15 mouse cellular contexts compared by ENCODE assay signal in genomic region chr9:21808561-21808960, GRCm38 (mm10). TPM values are rescaled to one million over a fixed set of nuclear protein-coding genes. Genes with fewer than 3 reads are reported as not detected.
DNase-seq lines count a peak whose midpoint lies in the region; ATAC-seq and TF ChIP-seq lines count a peak whose summit lies in the region.
"Had no signal": no experiment of that assay in that cellular context is flagged by ENCODE, and none has a peak within 500 bp of the region (broad histone marks: within the 10 kb centered on the region; RNA-seq: fewer than 3 reads in every experiment).

No protein-coding gene starts in this region.

- ATAC-seq in CD4-positive, CD25-positive, alpha-beta regulatory T cell, adult 4 months: no peak
- ATAC-seq in erythroid progenitor cell, adult 5-6 weeks (replicated peaks; ENCODE audit: low FRiP score, poor library complexity, severe bottlenecking): no peak

- peak; percentile 67 for TF ChIP-seq CTCF in liver, adult 2 months (IDR thresholded peaks at IDR 0.05; ENCODE audit: low read depth, low read length)
- TF ChIP-seq CTCF in brain, embryonic 14.5 days (IDR thresholded peaks at IDR 0.05; ENCODE audit: borderline replicate concordance, extremely low read depth, insufficient read depth, insufficient read length): peak; percentile 42; the same call in 1 of the 2 replicates

- peak; percentile 35 for DNase-seq in CD4-positive, CD25-positive, alpha-beta regulatory T cell, adult 2 months (ENCODE audit: low read depth, low spot score)
- no peak for DNase-seq in liver, adult 2 months (ENCODE audit: extremely low read depth, low read depth, low spot score)
- DNase-seq in liver: no peak
- DNase-seq in A20 (ENCODE audit: low read depth, low spot score): peak; percentile 45
- DNase-seq in brain, embryonic 14.5 days (ENCODE audit: low read depth): no peak
- DNase-seq in MN1 (ENCODE audit: low spot score): no peak
- DNase-seq: adrenal gland, adult 2 months; cerebellum, postnatal 10 days; heart, adult 11 months had no signal

- no peak overlapping the region for H3K27ac ChIP-seq in liver, adult 2 months (replicated peaks; ENCODE audit: insufficient read depth, low read depth, low read length)
- H3K27ac ChIP-seq: hindbrain, embryonic 10.5 days; limb, embryonic 12.5 days; midbrain, embryonic 12.5 days had no signal

- no peaks in the 10 kb centered on the region for H3K36me3 ChIP-seq in liver, adult 2 months (ENCODE audit: control insufficient read depth, insufficient read depth, low read length)

- H3K9ac ChIP-seq in liver, adult 2 months (ENCODE audit: low read depth, low read length): no peak overlapping the region
- H3K9ac ChIP-seq: limb, embryonic 12.5 days; midbrain, embryonic 12.5 days had no signal

- H3K4me1 ChIP-seq in liver, adult 2 months (ENCODE audit: control insufficient read depth, insufficient read depth, low read length): peaks cover 20% of the 10 kb centered on the region
- H3K4me1 ChIP-seq: midbrain, embryonic 12.5 days had no signal

- 58% methylated on average over 3 of the region's 3 CpGs for WGBS in liver, adult 2 months

- no peak for TF ChIP-seq POLR2A in liver, adult 2 months (IDR thresholded peaks at IDR 0.05; ENCODE audit: extremely low read depth, insufficient read depth, low read length)
- no peak for TF ChIP-seq POLR2A in brain, embryonic 14.5 days (IDR thresholded peaks at IDR 0.05; ENCODE audit: borderline replicate concordance, extremely low read depth, insufficient read depth, insufficient read length, poor library complexity, severe bottlenecking)

- no peaks in the 10 kb centered on the region for H3K27me3 ChIP-seq in liver, adult 2 months (ENCODE audit: control insufficient read depth, insufficient read depth, low read length)
- H3K27me3 ChIP-seq: limb, embryonic 12.5 days; midbrain, embryonic 12.5 days had no signal

- no peaks in the 10 kb centered on the region for H3K79me2 ChIP-seq in liver, adult 2 months (ENCODE audit: control insufficient read depth, insufficient read depth, low read length)

- H3K4me3 ChIP-seq in liver, adult 2 months (ENCODE audit: insufficient read depth, low read depth, low read length): no peak overlapping the region
- H3K4me3 ChIP-seq: hindbrain, embryonic 10.5 days; limb, embryonic 12.5 days; midbrain, embryonic 12.5 days had no signal

RNA-seq across cellular contexts. Expression of gene Kank2, which starts 10.0 kb away (rescaled TPM):
- polyA plus RNA-seq in CD4-positive, CD25-positive, alpha-beta regulatory T cell, adult 4 months (2017; shearing (Covaris generic)): not detected
- 12.8 and 20.7 TPM in 2 replicates for total RNA-seq in liver, adult 2 months (2014; rRNA removed)
- 27.2 and 34.5 TPM in 2 replicates for polyA plus RNA-seq in liver, adult 2 months (2012; rRNA removed)
- polyA plus RNA-seq in brain, embryonic 14.5 days (2012; rRNA removed): 5.9 and 10.8 TPM in 2 replicates
- total RNA-seq in erythroid progenitor cell, adult 5-6 weeks (2015; ENCODE audit: low replicate concordance): not detected in 2 replicates
- 0.51 TPM in 1 of 2 replicates, not detected in the other for total RNA-seq in erythroid progenitor cell, adult 5-6 weeks (2017; ENCODE audit: low replicate concordance)

RNA-seq across cellular contexts. Expression of gene Angptl8, which starts 26.7 kb away (rescaled TPM):
- not detected for polyA plus RNA-seq in CD4-positive, CD25-positive, alpha-beta regulatory T cell, adult 4 months (2017; shearing (Covaris generic))
- 13.6 and 22.2 TPM in 2 replicates for total RNA-seq in liver, adult 2 months (2014; rRNA removed)
- 201 and 258 TPM in 2 replicates for polyA plus RNA-seq in liver, adult 2 months (2012; rRNA removed)
- not detected in 2 replicates for polyA plus RNA-seq in brain, embryonic 14.5 days (2012; rRNA removed)
- total RNA-seq in erythroid progenitor cell, adult 5-6 weeks (2015; ENCODE audit: low replicate concordance): not detected in 2 replicates
- total RNA-seq in erythroid progenitor cell, adult 5-6 weeks (2017; ENCODE audit: low replicate concordance): not detected in 2 replicates
- total RNA-seq: neutrophil, adult 5-6 weeks had no signal

RNA-seq across cellular contexts. Expression of gene Dock6, which starts 43.9 kb away (rescaled TPM):
- polyA plus RNA-seq in CD4-positive, CD25-positive, alpha-beta regulatory T cell, adult 4 months (2017; shearing (Covaris generic)): 1 to 10 TPM in 1 of 2 experiments, under 1 TPM in 1; 0.61 to 1.4 TPM
- total RNA-seq in liver, adult 2 months (2014; rRNA removed): 8.5 and 12.6 TPM in 2 replicates
- 23.2 and 33.9 TPM in 2 replicates for polyA plus RNA-seq in liver, adult 2 months (2012; rRNA removed)
- polyA plus RNA-seq in brain, embryonic 14.5 days (2012; rRNA removed): 53.6 and 59.4 TPM in 2 replicates
- 2.9 TPM in 1 of 2 replicates, not detected in the other for total RNA-seq in erythroid progenitor cell, adult 5-6 weeks (2015; ENCODE audit: low replicate concordance)
- total RNA-seq in erythroid progenitor cell, adult 5-6 weeks (2017; ENCODE audit: low replicate concordance): 0.26 TPM in 1 of 2 replicates, not detected in the other

RNA-seq across cellular contexts. Expression of gene Spc24, which starts 48.5 kb away (rescaled TPM):
- 10 to 100 TPM in 1 of 2 experiments, 1 to 10 TPM in 1; 6.5 to 13.5 TPM for polyA plus RNA-seq in CD4-positive, CD25-positive, alpha-beta regulatory T cell, adult 4 months (2017; shearing (Covaris generic))
- 15.3 and 17.9 TPM in 2 replicates for total RNA-seq in liver, adult 2 months (2014; rRNA removed)
- polyA plus RNA-seq in liver, adult 2 months (2012; rRNA removed): 11.6 and 14.4 TPM in 2 replicates
- polyA plus RNA-seq in brain, embryonic 14.5 days (2012; rRNA removed): 19.6 and 34.1 TPM in 2 replicates
- total RNA-seq in erythroid progenitor cell, adult 5-6 weeks (2015; ENCODE audit: low replicate concordance): 40.7 and 50.7 TPM in 2 replicates
- total RNA-seq in erythroid progenitor cell, adult 5-6 weeks (2017; ENCODE audit: low replicate concordance): 68.7 and 98.2 TPM in 2 replicates

Comparison
In these comparisons a context has a peak if more than half of its experiments do, and no peak if none do; other contexts are left out.
1. DNase-seq: peak in CD4-positive, CD25-positive, alpha-beta regulatory T cell, adult 2 months (single experiment) and A20 (single experiment); none in liver, adult 2 months (single experiment), liver (single experiment), brain, embryonic 14.5 days (single experiment) and MN1 (single experiment).
2. RNA of gene Angptl8, which starts 26.7 kb away (polyA plus RNA-seq): 201 to 258 TPM in liver, adult 2 months; not detected in CD4-positive, CD25-positive, alpha-beta regulatory T cell, adult 4 months and not detected in brain, embryonic 14.5 days; every median in the first group is over 100 times any median in the second.
3. RNA of gene Dock6, which starts 43.9 kb away (polyA plus RNA-seq): 53.6 to 59.4 TPM in brain, embryonic 14.5 days and 23.2 to 33.9 TPM in liver, adult 2 months; 0.61 to 1.4 TPM in CD4-positive, CD25-positive, alpha-beta regulatory T cell, adult 4 months; every median in the first group is over 10 times any median in the second.